Mouse (Mus musculus): ENCODE results near the gene Plxnb1. TPM values are rescaled to one million over a fixed set of nuclear protein-coding genes. Genes with fewer than 3 reads are reported as not detected.

Gene Plxnb1
- polyA plus RNA-seq (2012; ENCODE audit: insufficient read depth, low replicate concordance), result not detected in 2 replicates

DNA sequence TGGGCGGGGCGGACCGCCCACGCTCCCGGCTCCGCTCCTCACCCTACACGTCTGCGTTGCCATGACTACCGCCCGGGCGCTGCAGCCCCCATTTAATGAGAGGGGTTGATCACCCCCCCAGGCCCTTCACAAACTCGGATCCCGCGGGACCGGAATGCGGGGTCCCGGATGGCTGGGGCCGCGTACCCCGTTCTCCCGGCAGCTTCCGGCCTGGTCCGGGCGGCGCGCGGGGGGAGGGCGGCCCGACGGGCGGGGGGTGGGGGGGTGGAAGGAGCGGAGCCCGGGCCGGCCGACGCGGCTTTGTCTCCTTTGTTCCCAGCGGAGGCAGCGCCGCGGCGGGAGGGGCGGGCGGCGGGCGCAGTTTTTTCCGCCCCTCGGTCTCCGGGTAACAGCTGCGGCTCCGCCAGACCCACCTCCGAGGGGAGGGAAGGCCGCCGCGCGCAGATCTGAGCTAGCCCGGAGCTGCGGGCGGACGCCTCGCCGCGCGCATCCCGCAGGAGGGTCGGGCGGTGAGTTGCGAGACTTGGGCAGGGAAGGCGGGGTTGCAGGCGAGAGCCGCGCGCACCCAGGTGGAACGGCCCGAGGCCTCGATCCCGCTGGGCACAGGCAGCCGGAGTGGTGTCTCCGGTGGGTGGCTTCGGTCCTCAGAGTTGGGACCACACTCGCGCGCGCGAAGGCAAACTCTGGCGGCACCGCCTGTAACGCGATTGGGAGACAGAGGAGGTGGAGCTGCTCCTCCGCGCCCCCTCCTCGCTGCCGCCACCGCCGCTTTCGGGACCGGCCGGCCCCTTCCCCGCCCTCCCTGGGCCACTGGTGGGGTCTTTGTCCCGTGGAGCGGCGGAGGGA lies at the start of gene Plxnb1:
Gene Plxnb1 (plus strand): TSS at position 253 of the 846 bp plus-strand sequence.
- TF ChIP-seq FLI1 (IDR thresholded peaks at IDR 0.05; ENCODE audit: low read length) (no peak), GATA1 (IDR thresholded peaks at IDR 0.05; ENCODE audit: borderline replicate concordance, low read length) (no peak)

DNA sequence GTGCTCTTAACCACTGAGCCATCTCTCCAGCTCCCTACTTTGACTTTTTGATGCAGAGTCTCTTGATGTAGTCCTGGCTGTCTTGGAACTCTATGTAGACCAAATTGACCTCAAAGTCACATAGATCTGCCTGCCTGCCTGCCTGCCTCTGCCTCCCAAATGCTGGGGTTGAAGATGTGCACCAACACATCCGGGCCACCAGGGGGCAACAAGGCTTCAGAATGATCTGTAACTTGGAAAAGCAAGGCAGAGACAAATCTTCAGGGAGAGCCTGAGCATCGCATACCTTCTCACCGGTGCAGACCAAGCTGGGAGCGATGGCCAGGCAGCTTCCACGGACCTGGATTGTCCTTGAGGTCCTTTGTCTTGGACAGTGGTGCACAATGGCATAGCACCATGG lies 48.9 kb upstream of the Plxnb1 start:
- H3K4me1 ChIP-seq, result peaks cover 38% of the 10 kb centered on the region
- H3K36me3 ChIP-seq (replicated peaks; ENCODE audit: low read length), result peaks cover 38% of the 10 kb centered on the region
- H3K4me3 ChIP-seq (replicated peaks), result no peak overlapping the region
- TF ChIP-seq FLI1 (IDR thresholded peaks at IDR 0.05; ENCODE audit: low read length) (no peak), GATA1 (IDR thresholded peaks at IDR 0.05; ENCODE audit: borderline replicate concordance, low read length) (no peak)
- H3K27me3 ChIP-seq (replicated peaks), result no peaks in the 10 kb centered on the region
- no peaks in the 10 kb centered on the region for H3K9me3 ChIP-seq

More for the DNA sequence above, at the start of gene Plxnb1:
- peak within 1 kb of the TSS; percentile 91 for H3K4me3 ChIP-seq (replicated peaks)
- peaks cover 26% of the 10 kb centered on the region for H3K4me1 ChIP-seq
- no peaks in the 10 kb centered on the region for H3K9me3 ChIP-seq
- peaks cover 30% of the 10 kb centered on the region for H3K36me3 ChIP-seq (replicated peaks; ENCODE audit: low read length)
- peaks cover 65% of the 10 kb centered on the region for H3K27me3 ChIP-seq (replicated peaks)

DNA sequence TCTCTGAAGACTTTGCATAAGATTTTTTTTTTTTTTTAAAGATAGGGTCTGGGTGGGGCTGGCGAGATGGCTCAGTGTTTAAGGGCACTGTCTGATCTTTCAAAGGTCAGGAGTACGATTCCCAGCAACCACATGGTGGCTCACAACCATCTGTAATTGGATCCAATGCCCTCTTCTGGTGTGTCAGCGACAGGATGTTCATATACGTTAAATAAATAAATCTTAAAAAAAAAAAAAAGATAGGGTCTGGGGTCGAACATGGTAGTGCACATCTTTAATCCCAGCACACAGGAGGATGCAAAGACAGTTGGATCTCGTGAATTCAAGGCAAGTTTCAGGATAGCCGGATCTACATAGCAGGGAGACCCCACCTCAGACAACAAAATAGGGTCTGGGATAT lies 45.9 kb upstream of the Plxnb1 start:
- TF ChIP-seq GATA1 (IDR thresholded peaks at IDR 0.05; ENCODE audit: borderline replicate concordance, low read length) (no peak), FLI1 (IDR thresholded peaks at IDR 0.05; ENCODE audit: low read length) (no peak)
- H3K4me1 ChIP-seq, result peaks cover 65% of the 10 kb centered on the region
- no peaks in the 10 kb centered on the region for H3K9me3 ChIP-seq
- no peaks in the 10 kb centered on the region for H3K27me3 ChIP-seq (replicated peaks)
- peak overlapping the region; percentile 87 for H3K4me3 ChIP-seq (replicated peaks)
- peaks cover 52% of the 10 kb centered on the region for H3K36me3 ChIP-seq (replicated peaks; ENCODE audit: low read length)

- peak overlapping the region; percentile 87 for H3K4me3 ChIP-seq (replicated peaks)
- H3K9me3 ChIP-seq, result no peaks in the 10 kb centered on the region
- H3K4me1 ChIP-seq, result peaks cover 73% of the 10 kb centered on the region
- H3K27me3 ChIP-seq (replicated peaks), result no peaks in the 10 kb centered on the region
- TF ChIP-seq GATA1 (IDR thresholded peaks at IDR 0.05; ENCODE audit: borderline replicate concordance, low read length) (no peak), FLI1 (IDR thresholded peaks at IDR 0.05; ENCODE audit: low read length) (no peak)
- peaks cover 50% of the 10 kb centered on the region for H3K36me3 ChIP-seq (replicated peaks; ENCODE audit: low read length)
Measured at GRCm38 (mm10) chr9:109049996-109050673, 45.1 kb upstream of the Plxnb1 start.

- TF ChIP-seq FLI1 (IDR thresholded peaks at IDR 0.05; ENCODE audit: low read length) (no peak), GATA1 (IDR thresholded peaks at IDR 0.05; ENCODE audit: borderline replicate concordance, low read length) (no peak)
Measured at GRCm38 (mm10) chr9:109050674-109050997, 44.6 kb upstream of the Plxnb1 start.

GRCm38 (mm10) chr9:109051011-109051501 lies 44.1 kb upstream of the Plxnb1 start:
- H3K27me3 ChIP-seq (replicated peaks), result no peaks in the 10 kb centered on the region
- TF ChIP-seq GATA1 (IDR thresholded peaks at IDR 0.05; ENCODE audit: borderline replicate concordance, low read length), result no peak
- TF ChIP-seq FLI1 (IDR thresholded peaks at IDR 0.05; ENCODE audit: low read length), result no peak
- H3K4me1 ChIP-seq, result peaks cover 82% of the 10 kb centered on the region
- H3K9me3 ChIP-seq, result no peaks in the 10 kb centered on the region
- H3K4me3 ChIP-seq (replicated peaks), result peak overlapping the region; percentile 70
- peaks cover 58% of the 10 kb centered on the region for H3K36me3 ChIP-seq (replicated peaks; ENCODE audit: low read length)

More at GRCm38 (mm10) chr9:109050674-109050997, 44.6 kb upstream of the Plxnb1 start:
- peaks cover 54% of the 10 kb centered on the region for H3K36me3 ChIP-seq (replicated peaks; ENCODE audit: low read length)
- H3K4me1 ChIP-seq, result peaks cover 78% of the 10 kb centered on the region
- H3K4me3 ChIP-seq (replicated peaks), result no peak overlapping the region
- no peaks in the 10 kb centered on the region for H3K27me3 ChIP-seq (replicated peaks)
- no peaks in the 10 kb centered on the region for H3K9me3 ChIP-seq

- H3K27me3 ChIP-seq (replicated peaks), result no peaks in the 10 kb centered on the region
- no peak for TF ChIP-seq GATA1 (IDR thresholded peaks at IDR 0.05; ENCODE audit: borderline replicate concordance, low read length)
- TF ChIP-seq FLI1 (IDR thresholded peaks at IDR 0.05; ENCODE audit: low read length), result no peak
- no peaks in the 10 kb centered on the region for H3K9me3 ChIP-seq
- H3K4me3 ChIP-seq (replicated peaks), result peak overlapping the region; percentile 47
- peaks cover 85% of the 10 kb centered on the region for H3K4me1 ChIP-seq
- peaks cover 63% of the 10 kb centered on the region for H3K36me3 ChIP-seq (replicated peaks; ENCODE audit: low read length)
Measured at GRCm38 (mm10) chr9:109051651-109052489, 43.3 kb upstream of the Plxnb1 start.

DNA sequence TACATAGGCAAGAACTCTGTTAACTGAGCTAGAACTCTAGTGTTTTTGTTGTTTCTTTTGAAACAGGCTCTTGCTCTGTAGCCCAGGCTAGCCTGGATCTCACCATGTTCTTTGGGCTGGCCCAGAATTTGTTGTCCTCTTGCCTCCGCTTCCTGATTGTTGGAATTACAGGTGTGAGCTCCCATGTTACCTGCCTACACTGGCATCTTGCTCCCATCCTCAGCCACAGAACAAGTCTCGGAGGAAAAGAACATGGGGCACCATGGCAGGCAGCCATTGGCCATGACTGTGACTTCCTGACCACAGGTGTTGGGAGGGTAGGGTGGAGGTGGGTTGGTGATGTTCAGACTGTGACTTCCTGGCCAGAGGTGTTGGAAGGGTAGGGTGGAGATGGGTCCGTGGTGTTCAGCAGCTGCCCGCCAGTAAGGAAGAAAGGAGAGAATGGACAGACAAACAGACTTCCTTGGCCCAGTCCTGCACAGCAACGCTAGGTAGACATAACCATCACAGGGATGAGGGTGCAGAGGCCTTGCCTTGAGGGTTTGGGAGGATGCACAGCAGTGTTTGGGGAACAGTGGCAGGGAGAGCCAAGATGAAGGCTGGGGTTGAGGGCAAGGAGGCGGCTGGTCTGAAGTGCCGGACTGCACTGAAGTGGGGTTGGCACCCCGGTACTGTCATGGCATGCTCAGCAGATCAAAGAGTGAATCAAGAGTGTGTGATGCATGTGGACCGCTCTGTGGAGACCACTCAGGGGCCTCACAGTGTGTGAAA lies 42.5 kb upstream of the Plxnb1 start:
- TF ChIP-seq FLI1 (IDR thresholded peaks at IDR 0.05; ENCODE audit: low read length) (no peak), GATA1 (IDR thresholded peaks at IDR 0.05; ENCODE audit: borderline replicate concordance, low read length) (no peak)
- Histone ChIP-seq H3K9me3 (no peaks in the 10 kb centered on the region), H3K27me3 (replicated peaks) (no peaks in the 10 kb centered on the region), H3K4me3 (replicated peaks) (peak overlapping the region; percentile 51), H3K4me1 (peaks cover 93% of the 10 kb centered on the region), H3K36me3 (replicated peaks; ENCODE audit: low read length) (peaks cover 71% of the 10 kb centered on the region)

GRCm38 (mm10) chr9:109053366-109053765 lies 41.8 kb upstream of the Plxnb1 start:
- no peaks in the 10 kb centered on the region for H3K27me3 ChIP-seq (replicated peaks)
- H3K9me3 ChIP-seq, result no peaks in the 10 kb centered on the region
- peaks cover 99% of the 10 kb centered on the region for H3K4me1 ChIP-seq
- H3K36me3 ChIP-seq (replicated peaks; ENCODE audit: low read length), result peaks cover 73% of the 10 kb centered on the region
- TF ChIP-seq GATA1 (IDR thresholded peaks at IDR 0.05; ENCODE audit: borderline replicate concordance, low read length) (no peak), FLI1 (IDR thresholded peaks at IDR 0.05; ENCODE audit: low read length) (no peak)
- H3K4me3 ChIP-seq (replicated peaks), result no peak overlapping the region

All from megakaryocyte, embryonic 14.5 days (primary cell).